Mouse (Mus musculus): ENCODE measurements around the gene Ccdc12. TPM values are rescaled to one million over a fixed set of nuclear protein-coding genes. Genes with fewer than 3 reads are reported as not detected.

Ccdc12 gene
- total and polyA plus RNA-seq, 3 experiments: 85.2 to 104 (median 97.8) TPM

DNA sequence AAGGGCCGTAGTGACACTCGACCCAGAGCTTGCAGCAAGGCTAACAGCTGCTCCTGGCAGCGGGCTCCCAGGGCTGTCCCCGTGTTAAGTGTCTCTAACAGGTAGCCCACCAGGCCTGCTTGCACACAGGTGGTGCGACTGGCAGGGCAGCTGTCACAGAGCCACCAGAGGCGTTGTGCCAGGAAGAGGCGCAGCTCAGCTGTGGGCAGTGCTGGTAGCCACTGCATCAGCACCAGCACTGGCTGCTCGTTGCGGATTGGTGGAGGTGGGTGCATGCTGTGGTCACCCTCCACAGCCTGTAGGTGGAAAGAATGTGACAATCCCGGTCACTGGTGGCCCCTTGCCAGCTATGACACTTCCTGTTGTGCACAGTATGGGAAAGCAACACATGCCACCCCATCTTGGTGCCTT lies 17.7 kb upstream of the Ccdc12 start:
- Histone ChIP-seq H3K79me2 (replicated peaks; ENCODE audit: control insufficient read depth, extremely low read depth, insufficient read depth, poor library complexity, severe bottlenecking) (no peaks in the 10 kb centered on the region), H3K36me3 (replicated peaks in 1 of 2; ENCODE audit: control insufficient read depth in 1 of 2, insufficient read depth in 1 of 2, low read length in 1 of 2) (peaks cover 64 to 99% of the 10 kb centered on the region in 2 experiments), H3K4me2 (ENCODE audit: insufficient read depth, low read depth, poor library complexity, severe bottlenecking) (no peak overlapping the region), H3K9ac (ENCODE audit: insufficient read depth, low read depth) (no peak overlapping the region), H3K4me1 (ENCODE audit: control insufficient read depth in 1 of 2, insufficient read depth in 2 of 2) (peaks cover 9 to 30% of the 10 kb centered on the region in 2 experiments), H3K4me3 (replicated peaks in 1 of 3; ENCODE audit: low read depth in 2 of 3, low read length in 2 of 3, poor library complexity in 1 of 3) (no peak overlapping the region), H3K9me3 (replicated peaks; ENCODE audit: low read length) (no peaks in the 10 kb centered on the region), H3K27me3 (replicated peaks) (no peaks in the 10 kb centered on the region), H3K27ac (ENCODE audit: insufficient read depth, low read depth) (no peak overlapping the region)
- dilution Hi-C loops (cut with MboI; ENCODE audit: extremely low pct_ligation_motif_present, extremely low pct_unique_long_range_greater_than_20kb, low sequenced_read_pairs) (no loop called here), in situ Hi-C loops (cut with MboI; ENCODE audit: low pct_ligation_motif_present, low pct_unique_long_range_greater_than_20kb, low sequenced_read_pairs) (no loop called here)
- TF ChIP-seq ZMIZ1 (IDR thresholded peaks at IDR 0.05; ENCODE audit: low read depth, low read length) (no peak), ETS1 (conservative IDR thresholded peaks at IDR 0.05; ENCODE audit: low read depth, low read length) (no peak), MAZ (IDR thresholded peaks at IDR 0.05; ENCODE audit: low read depth, low read length) (no peak), RCOR1 (conservative IDR thresholded peaks at IDR 0.05; ENCODE audit: low read depth, low read length) (no peak), CTCF (conservative IDR thresholded peaks at IDR 0.05 in 1 of 2, IDR thresholded peaks at IDR 0.05 in 1 of 2; ENCODE audit: low read depth in 2 of 2, low read length in 2 of 2) (no peak), SIN3A (IDR thresholded peaks at IDR 0.05; ENCODE audit: low read length) (no peak), MAX (IDR thresholded peaks at IDR 0.05; ENCODE audit: low read length) (no peak), PAX5 (IDR thresholded peaks at IDR 0.05; ENCODE audit: low read length) (no peak), MEF2A (IDR thresholded peaks at IDR 0.05; ENCODE audit: borderline replicate concordance, low read depth, low read length) (no peak), IRF4 (IDR thresholded peaks at IDR 0.05; ENCODE audit: low read depth, low read length) (no peak), POLR2A (IDR thresholded peaks at IDR 0.05; ENCODE audit: low read depth, low read length) (no peak), JUND (conservative IDR thresholded peaks at IDR 0.05; ENCODE audit: low read depth, low read length) (no peak), ZC3H11A (IDR thresholded peaks at IDR 0.05; ENCODE audit: low read depth, low read length) (no peak), TCF12 (IDR thresholded peaks at IDR 0.05; ENCODE audit: low read depth, low read length) (no peak), E2F4 (IDR thresholded peaks at IDR 0.05; ENCODE audit: insufficient replicate concordance, low read depth, low read length) (no peak), ELF1 (IDR thresholded peaks at IDR 0.05; ENCODE audit: low read depth, low read length) (no peak), MXI1 (IDR thresholded peaks at IDR 0.05; ENCODE audit: low read depth, low read length) (no peak), NRF1 (IDR thresholded peaks at IDR 0.05; ENCODE audit: low read depth, low read length) (no peak)
- no peak for DNase-seq (ENCODE audit: extremely low read depth)

DNA sequence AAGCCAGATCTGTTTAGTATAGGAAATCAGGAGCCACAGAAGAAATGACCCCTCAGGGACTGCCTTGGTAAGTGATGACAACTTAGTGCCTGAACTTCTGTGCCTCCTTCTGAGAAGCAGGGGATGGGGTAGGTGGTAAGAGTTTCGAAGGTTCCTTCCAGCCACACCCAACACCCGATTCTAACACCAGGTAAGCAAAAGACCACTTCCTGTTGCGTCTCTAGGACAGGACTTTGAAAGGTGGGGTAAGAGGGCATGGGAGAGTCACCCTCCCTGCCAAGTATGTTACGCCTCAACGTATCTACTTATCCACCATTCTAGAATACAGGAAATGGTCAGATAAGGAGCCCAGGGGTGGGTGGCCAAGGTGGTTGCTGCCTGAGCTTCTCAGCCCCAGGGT lies 15.3 kb upstream of the Ccdc12 start:
- no peak overlapping the region for H3K4me3 ChIP-seq (replicated peaks in 1 of 3; ENCODE audit: low read depth in 2 of 3, low read length in 2 of 3, poor library complexity in 1 of 3)
- no peaks in the 10 kb centered on the region for H3K9me3 ChIP-seq (replicated peaks; ENCODE audit: low read length)
- in situ Hi-C loops (cut with MboI; ENCODE audit: low pct_ligation_motif_present, low pct_unique_long_range_greater_than_20kb, low sequenced_read_pairs): loop anchor here (5.0 kb wide), 1 partner anchor 71 kb away; no protein-coding TSS in a partner anchor
- peaks cover 25 to 52% of the 10 kb centered on the region in 2 experiments for H3K4me1 ChIP-seq (ENCODE audit: control insufficient read depth in 1 of 2, insufficient read depth in 2 of 2)
- H3K36me3 ChIP-seq (replicated peaks in 1 of 2; ENCODE audit: control insufficient read depth in 1 of 2, insufficient read depth in 1 of 2, low read length in 1 of 2): peaks cover 46 to 84% of the 10 kb centered on the region in 2 experiments
- no peak overlapping the region for H3K4me2 ChIP-seq (ENCODE audit: insufficient read depth, low read depth, poor library complexity, severe bottlenecking)
- no peaks in the 10 kb centered on the region for H3K27me3 ChIP-seq (replicated peaks)
- dilution Hi-C loops (cut with MboI; ENCODE audit: extremely low pct_ligation_motif_present, extremely low pct_unique_long_range_greater_than_20kb, low sequenced_read_pairs): no loop called here
- no peak overlapping the region for H3K9ac ChIP-seq (ENCODE audit: insufficient read depth, low read depth)
- TF ChIP-seq JUND (conservative IDR thresholded peaks at IDR 0.05; ENCODE audit: low read depth, low read length): no peak
- TF ChIP-seq E2F4 (IDR thresholded peaks at IDR 0.05; ENCODE audit: insufficient replicate concordance, low read depth, low read length): no peak
- TF ChIP-seq HCFC1 (IDR thresholded peaks at IDR 0.05; ENCODE audit: low read depth, low read length): no peak
- no peak for TF ChIP-seq CTCF (conservative IDR thresholded peaks at IDR 0.05 in 1 of 2, IDR thresholded peaks at IDR 0.05 in 1 of 2; ENCODE audit: low read depth in 2 of 2, low read length in 2 of 2)
- TF ChIP-seq MAFK (IDR thresholded peaks at IDR 0.05; ENCODE audit: insufficient replicate concordance, low read length): no peak
- no peak for DNase-seq (ENCODE audit: extremely low read depth)
- H3K27ac ChIP-seq (ENCODE audit: insufficient read depth, low read depth): no peak overlapping the region
- H3K79me2 ChIP-seq (replicated peaks; ENCODE audit: control insufficient read depth, extremely low read depth, insufficient read depth, poor library complexity, severe bottlenecking): no peaks in the 10 kb centered on the region

Measured in CH12.LX (cell line).